Mouse (Mus musculus): ENCODE measurements at regions not wholly inside any gene's neighbourhood (a gene's known extent, or its start where the extent isn't known, plus 50 kb on each side); places are given as distances from the start of the nearest gene placed in this dataset.

GRCm38 (mm10) chr7:58557535-58557934, 98.4 kb upstream of the Atp10a start:
- ATAC-seq = no peak

- peak; percentile 80 for ATAC-seq
Observed at GRCm38 (mm10) chr7:58568807-58569206, 87.2 kb upstream of the Atp10a start.

- ATAC-seq = peak; percentile 95
Observed at GRCm38 (mm10) chr7:58584241-58584820, 71.6 kb upstream of the Atp10a start.

- ATAC-seq = no peak
Observed at GRCm38 (mm10) chr7:58585626-58586256, 70.2 kb upstream of the Atp10a start.

- no peak for ATAC-seq
Observed at GRCm38 (mm10) chr7:58595951-58596350, 60.0 kb upstream of the Atp10a start.

Measured in activated CD4-positive, CD25-positive, alpha-beta regulatory T cell, adult 4 months (primary cell).